Comparison of ENCODE assay signal across 8 mouse cellular contexts in genomic region chr9:107338172-107338883, GRCm38 (mm10). TPM values are rescaled to one million over a fixed set of nuclear protein-coding genes. Genes with fewer than 3 reads are reported as not detected.
A peak's percentile ranks its signal among the peaks of the same experiment; 100 is the strongest.
DNase-seq lines count a peak whose midpoint lies in the region; ATAC-seq and TF ChIP-seq lines count a peak whose summit lies in the region.

Gene Hemk1 (minus strand): TSS chr9:107338350.

- TF ChIP-seq POLR2A in embryonic fibroblast, embryonic 13.5 days (IDR thresholded peaks at IDR 0.05; ENCODE audit: low read depth, low read length), result peak; percentile 88
- no peak for TF ChIP-seq POLR2A in liver, adult 2 months (IDR thresholded peaks at IDR 0.05; ENCODE audit: extremely low read depth, insufficient read depth, low read length)

- peak within 1 kb of the TSS; percentile 61 for H3K4me3 ChIP-seq in embryonic fibroblast, embryonic 13.5 days (ENCODE audit: insufficient read depth, low read length)
- H3K4me3 ChIP-seq in heart, embryonic 11.5 days (ENCODE audit: low read depth, low read length), result peak within 1 kb of the TSS; percentile 61
- peak within 1 kb of the TSS; percentile 65 for H3K4me3 ChIP-seq in kidney, embryonic 16.5 days (ENCODE audit: low read length)
- H3K4me3 ChIP-seq in liver, adult 2 months (ENCODE audit: insufficient read depth, low read depth, low read length), result peak within 1 kb of the TSS; percentile 71

- H3K9ac ChIP-seq in heart, embryonic 11.5 days (ENCODE audit: low read depth, low read length), result peak within 1 kb of the TSS; percentile 68
- H3K9ac ChIP-seq in kidney, embryonic 16.5 days (replicated peaks; ENCODE audit: low read length), result peak within 1 kb of the TSS; percentile 81
- H3K9ac ChIP-seq in liver, adult 2 months (ENCODE audit: low read depth, low read length), result peak within 1 kb of the TSS; percentile 80

- H3K4me1 ChIP-seq in embryonic fibroblast, embryonic 13.5 days (ENCODE audit: control insufficient read depth, insufficient read depth, low read length), result no peaks in the 10 kb centered on the region
- no peaks in the 10 kb centered on the region; the same call in 1 of the 2 replicates for H3K4me1 ChIP-seq in heart, embryonic 11.5 days (ENCODE audit: control insufficient read depth, insufficient read depth, low read length)
- H3K4me1 ChIP-seq in kidney, embryonic 16.5 days (ENCODE audit: insufficient read depth, low read length), result peaks cover 20% of the 10 kb centered on the region
- peaks cover 6% of the 10 kb centered on the region; the same call in 1 of the 2 replicates for H3K4me1 ChIP-seq in liver, adult 2 months (ENCODE audit: control insufficient read depth, insufficient read depth, low read length)

- peaks cover 3% of the 10 kb centered on the region; the same call in 1 of the 2 replicates for H3K79me2 ChIP-seq in liver, adult 2 months (ENCODE audit: control insufficient read depth, insufficient read depth, low read length)

- H3K4me2 ChIP-seq in heart, embryonic 11.5 days, result peak within 1 kb of the TSS; percentile 85
- peak within 1 kb of the TSS; percentile 93 for H3K4me2 ChIP-seq in kidney, embryonic 16.5 days (replicated peaks; ENCODE audit: low read depth, low read length)

- H3K9me3 ChIP-seq in heart, embryonic 11.5 days (replicated peaks; ENCODE audit: control insufficient read depth, low read length), result no peaks in the 10 kb centered on the region
- H3K9me3 ChIP-seq in kidney, embryonic 16.5 days (ENCODE audit: low read length), result no peaks in the 10 kb centered on the region

- 5% methylated on average over 30 of the region's 30 CpGs for WGBS in heart, embryonic 11.5 days (ENCODE audit: insufficient replicate concordance)
- 4% methylated on average over 30 of the region's 30 CpGs for WGBS in kidney, embryonic 16.5 days
- 3% methylated on average over 30 of the region's 30 CpGs for WGBS in liver, adult 2 months

- H3K27me3 ChIP-seq in heart, embryonic 11.5 days (ENCODE audit: control insufficient read depth, insufficient read depth, low read length), result peaks cover 14% of the 10 kb centered on the region
- H3K27me3 ChIP-seq in kidney, embryonic 16.5 days (ENCODE audit: insufficient read depth, low read length), result 0 out of 2 replicates have a peak, but pooled peaks cover 3% of the 10 kb centered on the region
- no peaks in the 10 kb centered on the region for H3K27me3 ChIP-seq in liver, adult 2 months (ENCODE audit: control insufficient read depth, insufficient read depth, low read length)

- ATAC-seq in heart, embryonic 11.5 days (replicated peaks; ENCODE audit: insufficient number of reproducible peaks, low FRiP score, low TSS enrichment), result peak; percentile 68
- peak; percentile 69 for ATAC-seq in kidney, embryonic 16.5 days (ENCODE audit: low FRiP score, low TSS enrichment)
- peak; percentile 73 for ATAC-seq in monocyte, adult 5-6 weeks (replicated peaks; ENCODE audit: insufficient number of reproducible peaks, low FRiP score, low TSS enrichment, poor library complexity, severe bottlenecking)

- H3K36me3 ChIP-seq in heart, embryonic 11.5 days (ENCODE audit: control insufficient read depth, insufficient read depth, low read length), result no peaks in the 10 kb centered on the region
- H3K36me3 ChIP-seq in kidney, embryonic 16.5 days (ENCODE audit: insufficient read depth, low read length), result no peaks in the 10 kb centered on the region
- H3K36me3 ChIP-seq in liver, adult 2 months (ENCODE audit: control insufficient read depth, insufficient read depth, low read length), result no peaks in the 10 kb centered on the region

- no peak for TF ChIP-seq CTCF in embryonic fibroblast, embryonic 13.5 days (IDR thresholded peaks at IDR 0.05; ENCODE audit: borderline replicate concordance, insufficient read depth, low read length)
- TF ChIP-seq CTCF in liver, adult 2 months (IDR thresholded peaks at IDR 0.05; ENCODE audit: low read depth, low read length), result 0 out of 2 replicates have a peak, but pooled peaks have one; percentile 1

- no peak within 1 kb of the TSS for H3K27ac ChIP-seq in embryonic fibroblast, embryonic 13.5 days (ENCODE audit: insufficient read depth, low read length)
- peak within 1 kb of the TSS; percentile 2; the same call in 1 of the 2 replicates for H3K27ac ChIP-seq in heart, embryonic 11.5 days (ENCODE audit: low read depth, low read length)
- H3K27ac ChIP-seq in kidney, embryonic 16.5 days (ENCODE audit: low read length), result peak within 1 kb of the TSS; percentile 54
- peak within 1 kb of the TSS; percentile 64 for H3K27ac ChIP-seq in liver, adult 2 months (replicated peaks; ENCODE audit: insufficient read depth, low read depth, low read length)

- DNase-seq in CD4-positive, CD25-positive, alpha-beta regulatory T cell, adult 2 months (ENCODE audit: low read depth, low spot score), result peak; percentile 89
- DNase-seq in brain, adult 2 months (ENCODE audit: low read depth, low spot score), result peak; percentile 96
- DNase-seq in liver, adult 2 months (ENCODE audit: extremely low read depth, low read depth, low spot score), result peak; percentile 75
- DNase-seq in spleen, postnatal 36 days (ENCODE audit: low spot score in 2 of 2), result peak; percentile 64 to 80

RNA-seq across cellular contexts. Expression of gene Hemk1, which starts in this region (rescaled TPM):
- 10.4 and 14.0 TPM in 2 replicates for polyA plus RNA-seq in embryonic fibroblast, embryonic 13.5 days (2011; ENCODE audit: insufficient read length, low read depth, missing spikeins)
- 10.6 and 12.1 TPM in 2 replicates for polyA plus RNA-seq in heart, embryonic 11.5 days (2014; fragmentation: Nextera tagmentation; extraction: Ambion mirVana)
- polyA plus RNA-seq in kidney, embryonic 16.5 days (2015; fragmentation: Nextera tagmentation; extraction: Ambion mirVana), result 12.6 and 13.2 TPM in 2 replicates
- total RNA-seq in liver, adult 2 months (2014; rRNA removed), result 14.4 and 18.4 TPM in 2 replicates
- 19.6 and 28.1 TPM in 2 replicates for polyA plus RNA-seq in liver, adult 2 months (2012; rRNA removed)
- 4.7 to 6.5 TPM (median 5.1 TPM) in 3 replicates for total RNA-seq in monocyte, adult 5-6 weeks (2017)
